Mouse (Mus musculus) layer of hippocampus, postnatal 10 days (tissue): ENCODE results near the gene Carnmt1. TPM values are rescaled to one million over a fixed set of nuclear protein-coding genes. Genes with fewer than 3 reads are reported as not detected.
A peak's percentile ranks its signal among the peaks of the same experiment; 100 is the strongest.

Experiments
- DNase-seq, 2 experiments: peaks; one replicate each; pipeline ENCODE4 v3.0.0; 2021; ENCODE audit warnings: low spot score in 2 of 2
- long read RNA-seq: library from polyadenylated mRNA; stranded (forward); transcript quantifications from one replicate; pipeline ENCODE4 v2.0.0, GENCODE M21; 2023
- total RNA-seq, 2 experiments: library from RNA; stranded (reverse); gene quantifications; 2 replicates each; pipeline ENCODE4 v1.2.3; 2021

The Carnmt1 gene
- total RNA-seq = 10 to 100 TPM; 11.4 to 11.6 TPM
- long read RNA-seq, full-length matches to known transcripts = 8 of 13 reads
- long read RNA-seq, partial matches to known transcripts = 1 of 13 reads
- long read RNA-seq, other reads (novel, unspliced or antisense) = 4 of 13 reads

DNA sequence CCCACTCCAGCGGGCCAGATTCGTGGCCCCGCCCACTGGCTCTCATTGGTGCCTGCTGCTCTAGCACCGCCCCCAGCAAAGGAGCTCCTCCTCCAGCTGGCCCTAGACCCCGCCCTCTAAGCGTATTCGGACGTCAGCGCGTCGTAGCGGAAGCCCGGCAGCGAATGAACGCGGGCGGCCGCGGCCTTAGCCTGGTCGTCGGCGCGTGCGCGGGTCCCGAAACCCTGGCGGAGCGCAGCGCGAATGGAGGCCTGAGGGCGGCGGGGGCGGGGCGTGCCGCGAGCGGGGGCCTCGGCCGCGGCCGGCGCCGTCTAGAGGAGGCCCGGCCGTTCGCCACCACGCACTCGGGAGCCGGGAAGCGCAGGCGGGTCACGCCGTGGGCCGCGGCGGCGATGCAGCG is at the start of gene Carnmt1:
Gene Carnmt1 (plus strand): TSS at position 157 of the 400 bp plus-strand sequence.
- peak; percentile 98 for DNase-seq

DNA sequence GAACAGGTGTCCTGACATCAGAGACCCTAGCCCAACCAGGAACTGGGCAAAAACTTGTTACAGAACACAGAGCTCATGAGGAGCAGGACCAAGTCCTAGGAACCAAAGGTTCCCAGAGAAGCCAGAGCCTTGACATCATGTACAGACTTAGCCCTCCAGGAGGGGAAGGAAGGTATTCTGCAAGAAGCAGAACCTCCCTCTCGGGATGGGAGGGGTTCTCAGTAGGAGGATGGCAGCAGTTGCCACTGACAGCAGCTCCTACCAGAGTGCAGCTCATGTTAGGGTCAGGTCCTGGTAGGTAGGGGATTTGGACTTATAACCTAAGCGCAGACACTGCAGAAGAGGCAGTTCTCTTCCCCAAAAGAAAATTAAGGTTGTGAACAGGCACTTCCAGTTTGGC is 46.7 kb upstream of the Carnmt1 start:
- no peak for DNase-seq

DNA sequence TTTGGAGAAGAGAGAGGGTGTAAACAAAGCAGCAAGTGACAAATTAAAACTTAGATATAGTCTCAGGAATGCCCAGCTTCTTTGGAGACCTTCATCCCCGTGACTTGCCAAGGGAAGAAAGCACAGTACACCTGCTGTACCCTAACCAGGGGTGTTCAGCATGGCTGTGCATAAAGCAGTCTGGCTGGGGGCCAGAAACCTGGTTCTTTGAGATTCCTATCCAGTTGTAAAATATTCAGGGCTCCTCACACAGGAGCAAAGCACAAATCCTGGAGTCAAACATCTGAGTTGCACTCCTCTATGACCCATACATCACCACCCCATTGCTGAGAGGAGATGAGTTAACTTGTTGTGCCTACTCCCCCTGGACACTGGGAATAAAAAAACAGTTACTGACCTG is 41.0 kb upstream of the Carnmt1 start:
- no peak for DNase-seq

DNA sequence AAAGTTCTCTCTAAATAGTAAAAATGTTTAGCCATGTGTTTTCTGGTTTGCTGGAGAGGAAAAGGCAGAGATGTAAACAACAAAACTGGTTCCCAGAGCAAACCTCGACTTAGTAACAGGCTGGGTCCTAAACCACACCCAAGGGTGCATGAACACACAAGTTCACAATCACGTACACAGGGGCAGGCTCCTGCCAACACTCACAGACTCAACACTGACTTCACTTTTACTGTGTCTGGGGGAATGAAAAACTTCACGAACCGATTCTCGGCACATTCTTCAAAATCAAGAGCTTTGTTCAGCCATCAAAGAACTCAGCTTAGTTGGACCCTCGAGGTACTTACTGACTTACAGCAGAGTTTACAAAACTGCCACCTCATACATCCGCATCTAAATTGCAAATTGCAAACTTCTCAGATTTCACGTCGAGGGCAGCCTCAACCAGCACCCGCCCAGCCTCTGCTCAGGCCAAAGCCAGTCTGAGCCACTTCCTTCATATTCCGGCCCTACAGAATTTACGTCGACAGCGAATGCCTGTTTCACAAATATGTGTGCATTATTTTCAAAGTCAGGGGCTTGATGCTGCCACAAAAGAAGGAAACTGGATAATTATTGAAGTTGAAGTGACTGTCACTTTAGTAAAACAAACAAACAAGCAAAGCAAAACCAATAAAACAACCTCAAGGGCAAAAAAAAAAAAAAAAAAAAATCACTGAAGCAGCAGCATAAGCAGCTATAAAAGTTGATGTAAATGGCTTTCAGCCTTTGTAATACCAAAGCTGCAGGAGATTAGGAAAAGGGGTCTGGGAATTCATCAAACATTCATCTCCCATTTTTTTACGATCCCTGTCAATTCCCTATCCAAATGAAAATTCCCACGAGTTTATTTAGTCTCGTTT is 40.1 kb upstream of the Carnmt1 start:
- no peak for DNase-seq

DNA sequence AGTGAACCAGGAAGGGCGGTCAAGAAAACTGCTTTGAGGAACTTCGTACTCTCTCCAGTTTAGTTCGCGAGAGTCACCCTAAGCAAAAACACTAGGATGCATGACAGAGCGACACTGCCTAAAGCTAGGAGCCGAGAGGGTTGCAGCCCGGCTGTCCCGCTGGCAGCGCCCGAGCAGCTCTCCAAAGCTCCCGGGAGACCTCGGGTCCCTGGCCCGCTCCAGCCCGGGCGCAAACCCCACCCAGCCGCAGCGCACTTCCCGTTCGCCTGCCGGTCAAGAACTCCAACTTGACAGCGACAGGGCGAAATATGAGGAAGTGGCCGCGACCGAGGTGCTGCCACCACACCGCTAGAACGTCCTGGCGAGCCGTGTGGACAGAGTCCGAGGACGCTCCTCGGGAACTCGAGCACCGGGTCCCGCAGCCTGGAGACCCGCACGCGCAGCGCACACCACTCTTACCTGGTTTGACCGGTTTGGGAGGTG is 39.4 kb upstream of the Carnmt1 start:
- peak; percentile 46 to 59 for DNase-seq

GRCm38 (mm10) chr19:18631644-18632219 is 38.8 kb upstream of the Carnmt1 start, which contains the start of the genes Ostf1 and Nmrk1:
Gene Ostf1, minus strand, starts transcription at chr19:18631823.
Gene Nmrk1, plus strand, starts transcription at chr19:18631950.
- DNase-seq = peak; percentile 93 to 96

GRCm38 (mm10) chr19:18632231-18633185 is 38.1 kb upstream of the Carnmt1 start:
- DNase-seq = no peak

DNA sequence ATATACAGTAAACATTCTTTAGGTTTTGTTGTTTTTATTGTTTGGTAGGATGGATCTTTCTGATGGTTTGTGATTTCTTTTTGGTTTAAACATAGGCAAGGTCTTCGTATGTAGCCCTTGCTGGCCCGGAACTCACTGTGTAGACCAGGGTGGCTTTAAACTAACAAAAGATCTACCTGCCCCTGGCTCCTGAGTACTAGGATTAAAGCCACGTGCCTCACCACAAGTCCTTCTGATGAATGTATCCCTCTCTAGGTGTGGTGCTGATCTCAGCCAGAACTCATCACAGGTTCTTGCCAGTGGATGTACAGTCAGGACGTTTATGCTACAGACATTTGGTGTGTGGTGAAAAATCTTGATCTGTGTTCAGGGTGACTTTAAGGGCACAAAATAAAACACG is 32.6 kb upstream of the Carnmt1 start:
- no peak for DNase-seq

DNA sequence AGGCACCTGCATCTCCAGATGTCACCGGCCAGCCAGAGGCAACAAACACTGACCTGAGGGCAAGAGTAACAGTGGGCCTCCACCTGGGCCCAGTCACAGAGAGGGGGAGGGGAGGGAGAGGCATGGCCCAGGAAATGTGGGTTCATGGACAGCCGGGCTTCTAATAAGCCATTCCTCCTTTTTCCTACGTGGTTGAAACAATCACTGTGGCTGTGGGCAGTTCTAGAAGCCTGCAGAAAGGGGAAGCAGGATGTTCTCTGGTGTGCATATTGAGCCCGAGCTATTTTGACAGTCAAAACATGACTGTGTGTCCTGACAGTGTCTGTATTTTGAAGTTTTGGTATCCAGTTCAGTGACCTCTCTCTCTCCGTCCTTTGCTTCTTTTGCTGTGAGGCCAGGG is 31.6 kb upstream of the Carnmt1 start:
- DNase-seq = no peak

GRCm38 (mm10) chr19:18639552-18639951 is 31.0 kb upstream of the Carnmt1 start:
- no peak for DNase-seq

DNA sequence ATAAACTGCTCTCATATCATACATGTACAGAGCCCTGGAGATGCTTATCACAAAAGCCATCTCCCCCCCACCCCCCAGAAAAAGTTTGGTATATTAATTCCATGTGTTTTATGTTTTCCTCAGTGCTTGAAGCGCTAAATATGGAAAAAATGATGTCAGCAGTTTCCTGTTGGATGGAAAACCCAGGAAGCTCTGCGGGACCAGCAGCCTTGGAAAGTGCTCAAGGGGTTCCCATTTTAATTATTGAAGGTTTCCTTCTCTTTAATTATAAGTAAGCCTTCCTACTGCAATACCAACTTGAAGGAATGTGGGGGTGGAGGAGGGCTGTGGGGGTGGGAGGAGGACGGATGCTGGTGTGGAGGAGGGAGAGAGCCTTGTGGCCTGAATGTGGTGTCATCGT is 29.6 kb upstream of the Carnmt1 start:
- no peak for DNase-seq

- no peak for DNase-seq
These were observed 27.2 kb upstream of the Carnmt1 start for GRCm38 (mm10) chr19:18643411-18643810.

GRCm38 (mm10) chr19:18644084-18644483 is 26.5 kb upstream of the Carnmt1 start:
- DNase-seq = no peak

- no peak for DNase-seq
These were observed 24.2 kb upstream of the Carnmt1 start for GRCm38 (mm10) chr19:18646397-18646796.

- DNase-seq = no peak
These were observed 23.6 kb upstream of the Carnmt1 start for GRCm38 (mm10) chr19:18646853-18647420.

DNA sequence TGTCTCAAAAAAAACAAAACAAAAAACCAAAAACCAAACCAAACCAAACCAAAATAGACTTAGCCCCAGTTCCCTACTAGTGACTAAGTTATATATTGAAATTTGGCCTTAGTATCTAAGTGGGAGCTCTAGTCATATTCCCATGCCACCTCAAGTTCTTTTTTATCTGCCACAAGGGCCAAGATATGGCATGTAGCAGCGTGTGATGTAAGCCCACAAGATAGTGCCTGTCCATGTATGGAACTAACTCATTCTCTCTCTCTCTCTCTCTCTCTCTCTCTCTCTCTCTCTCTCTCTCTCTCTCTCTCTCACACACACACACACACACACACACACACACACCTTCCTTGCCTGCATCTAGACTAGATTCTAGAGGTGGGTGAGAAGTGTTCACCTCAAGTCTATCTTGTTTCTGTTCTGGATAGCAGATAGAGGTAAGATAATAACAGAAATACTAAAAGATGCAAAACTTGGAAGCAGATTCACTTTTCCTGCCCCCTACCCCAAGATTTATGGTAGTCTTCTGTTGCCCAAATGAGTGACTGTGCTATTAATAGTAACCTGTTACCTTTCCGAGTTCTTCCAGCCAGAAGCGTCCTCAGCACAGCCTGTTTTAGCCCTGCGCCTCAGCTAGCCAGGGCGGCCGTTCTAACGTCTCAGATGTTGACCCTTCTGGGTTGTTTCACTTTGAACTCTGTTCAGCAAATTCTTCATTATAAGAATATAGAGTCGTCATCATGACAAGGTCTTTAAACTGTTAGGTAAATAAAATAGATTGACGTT is 22.6 kb upstream of the Carnmt1 start:
- DNase-seq = no peak

DNA sequence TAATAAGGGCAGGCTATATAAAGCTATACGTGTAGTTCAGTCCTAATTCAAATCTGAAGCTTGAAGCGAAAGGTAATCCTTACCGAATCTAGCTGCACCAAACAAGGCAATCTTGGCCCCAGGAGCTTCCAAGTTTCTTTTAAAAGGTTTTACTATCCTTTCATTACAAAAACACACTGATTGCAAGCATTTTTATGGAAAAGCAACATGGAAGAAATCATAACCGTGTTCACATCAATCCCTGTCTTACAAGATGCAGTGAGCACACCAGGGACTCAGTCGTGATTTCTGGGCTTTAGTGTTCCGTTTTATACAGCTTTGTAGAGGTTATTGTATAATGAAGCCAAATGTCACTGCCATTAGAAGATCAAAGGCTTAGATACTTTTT is 22.0 kb upstream of the Carnmt1 start:
- no peak for DNase-seq

GRCm38 (mm10) chr19:18649955-18650354 is 20.6 kb upstream of the Carnmt1 start:
- no peak for DNase-seq

GRCm38 (mm10) chr19:18650473-18650872 is 20.1 kb upstream of the Carnmt1 start:
- no peak for DNase-seq

DNA sequence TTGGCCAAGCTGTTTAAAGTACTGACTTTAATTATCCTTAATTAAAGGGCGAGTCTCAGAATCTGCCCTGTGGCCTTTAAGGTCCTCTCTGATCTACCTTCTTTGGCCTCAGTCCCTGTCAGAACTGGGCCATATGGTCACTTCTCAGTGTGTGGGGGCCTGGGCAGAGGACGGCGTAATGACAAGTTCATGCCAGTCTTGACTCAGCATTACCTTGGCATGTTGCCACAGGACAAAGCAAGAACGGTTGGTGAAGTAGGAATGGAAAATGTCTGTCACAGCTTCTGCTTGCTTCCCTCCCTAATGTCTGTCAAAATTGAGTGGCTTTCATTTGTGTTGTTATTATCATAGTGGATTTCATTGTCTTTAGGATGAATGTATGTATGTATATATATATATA is 18.0 kb upstream of the Carnmt1 start:
- DNase-seq = no peak
